Mouse (Mus musculus) regulatory T cell (primary cell): ENCODE measurements around the gene Hs6st3.

Experiments used
- in situ Hi-C: fragments of 300-600 bp; cut with MboI, MseI; formaldehyde crosslinking; loops from one replicate; pipeline ENCODE4 v1.15.1; 2025; ENCODE audit warnings: high pct_unique_total_duplicates

Gene Hs6st3

GRCm38 (mm10) chr14:119137906-119138785, at the start of gene Hs6st3:
Gene Hs6st3, plus strand, starts transcription at chr14:119138341.
- in situ Hi-C loops: no loop called here

DNA sequence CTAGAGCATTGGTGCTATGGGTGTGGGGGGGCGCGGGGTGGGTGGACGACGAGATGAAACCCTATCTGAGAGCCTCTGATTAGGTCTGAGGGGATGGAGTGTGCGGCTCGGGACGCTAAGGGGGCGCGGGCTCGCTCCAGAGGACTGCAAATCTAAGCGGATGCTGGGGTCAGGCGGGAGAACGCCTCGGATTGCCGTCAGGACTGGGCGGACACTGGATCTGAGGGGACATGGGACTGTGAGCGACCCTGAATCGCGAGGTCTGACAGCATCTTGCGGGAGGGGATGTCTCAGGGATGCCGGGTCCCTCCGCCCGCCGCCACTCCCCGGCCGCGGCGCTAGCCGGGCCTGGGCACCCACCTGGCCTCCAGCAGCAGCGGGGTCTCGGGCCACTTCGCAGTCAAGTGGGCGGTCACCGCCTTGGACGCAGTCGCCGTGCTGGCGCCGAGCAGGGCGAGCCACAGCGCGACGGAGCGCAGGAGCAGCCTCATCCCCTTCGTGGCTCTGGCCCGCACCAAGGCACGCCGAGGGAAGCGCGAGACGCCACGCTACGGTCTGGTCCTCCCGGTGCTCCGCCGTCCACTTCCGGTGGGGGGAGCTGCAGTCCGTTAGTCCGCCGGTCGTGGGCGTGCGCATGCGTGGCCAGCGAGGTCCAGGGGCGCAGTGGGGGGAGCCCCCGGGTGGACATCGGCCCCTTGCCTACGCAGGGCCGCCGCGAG, 39.1 kb upstream of the Hs6st3 start, which contains the start of gene Uggt2:
Gene Uggt2 (minus strand): TSS at position 580 of the 719 bp plus-strand sequence.
- in situ Hi-C loops: no loop called here

DNA sequence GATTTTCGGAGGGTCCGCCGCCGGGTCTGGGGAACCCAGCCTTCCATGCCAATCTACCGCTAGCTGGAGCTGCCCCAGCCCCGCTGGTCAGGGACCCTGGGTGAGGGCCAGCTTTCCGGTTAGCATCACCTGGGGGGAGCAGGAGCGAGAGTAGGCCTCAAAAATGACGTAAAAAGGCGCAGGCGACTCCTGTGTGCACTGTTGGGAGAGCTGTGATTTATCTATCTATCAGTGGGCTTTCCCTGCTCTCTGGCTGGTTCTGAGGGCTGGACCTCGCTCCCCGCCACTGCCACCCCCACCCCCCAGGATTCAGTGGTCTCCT, 38.6 kb upstream of the Hs6st3 start:
- in situ Hi-C loops: no loop called here

GRCm38 (mm10) chr14:119107591-119107990, 30.6 kb upstream of the Hs6st3 start:
- in situ Hi-C loops: no loop called here

DNA sequence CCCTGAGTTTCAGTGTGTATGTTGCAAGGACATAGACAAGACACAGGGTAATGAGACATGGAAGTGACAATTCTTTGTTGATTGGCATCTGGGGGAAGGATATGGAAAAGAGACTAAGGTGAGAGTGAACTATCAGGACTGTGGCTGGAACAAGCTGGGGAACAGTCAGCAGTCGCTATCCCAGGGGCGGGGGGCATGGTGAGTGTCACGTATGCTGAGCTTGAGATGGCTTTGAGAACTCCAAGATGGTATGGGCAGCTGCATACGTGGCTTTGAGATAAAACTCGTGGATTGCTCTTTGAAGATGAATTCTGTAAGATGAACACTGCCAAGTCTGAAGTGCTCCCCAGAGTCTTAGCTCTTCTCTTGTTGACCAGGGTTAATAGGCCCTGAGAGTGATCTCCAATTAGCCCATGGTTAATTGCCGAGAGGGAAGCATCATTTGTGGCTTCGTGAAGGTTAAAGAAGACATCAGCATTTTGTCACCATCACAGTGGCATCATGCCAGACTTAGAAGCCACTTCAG, 29.3 kb upstream of the Hs6st3 start:
- in situ Hi-C loops: no loop called here

DNA sequence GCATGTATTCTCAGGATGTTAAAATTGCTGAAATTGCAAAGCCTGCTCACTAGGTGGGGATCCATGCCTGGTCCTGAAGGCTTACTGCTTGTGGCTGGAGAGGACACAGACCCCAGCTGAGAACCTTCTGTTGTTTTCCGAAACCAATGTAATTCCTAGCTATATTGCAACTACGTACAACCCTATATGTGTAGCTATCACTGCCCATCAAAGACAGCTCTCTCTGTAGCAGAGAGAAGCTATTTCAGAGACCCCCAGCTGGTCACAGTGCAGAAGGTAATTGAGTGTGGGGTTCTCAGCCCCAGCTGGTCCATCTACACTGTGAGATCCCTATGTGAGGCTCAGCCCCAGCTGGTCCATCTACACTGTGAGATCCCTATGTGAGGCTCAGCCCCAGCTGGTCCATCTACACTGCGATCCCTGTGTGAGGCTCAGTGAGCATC, 28.3 kb upstream of the Hs6st3 start:
- in situ Hi-C loops: no loop called here

DNA sequence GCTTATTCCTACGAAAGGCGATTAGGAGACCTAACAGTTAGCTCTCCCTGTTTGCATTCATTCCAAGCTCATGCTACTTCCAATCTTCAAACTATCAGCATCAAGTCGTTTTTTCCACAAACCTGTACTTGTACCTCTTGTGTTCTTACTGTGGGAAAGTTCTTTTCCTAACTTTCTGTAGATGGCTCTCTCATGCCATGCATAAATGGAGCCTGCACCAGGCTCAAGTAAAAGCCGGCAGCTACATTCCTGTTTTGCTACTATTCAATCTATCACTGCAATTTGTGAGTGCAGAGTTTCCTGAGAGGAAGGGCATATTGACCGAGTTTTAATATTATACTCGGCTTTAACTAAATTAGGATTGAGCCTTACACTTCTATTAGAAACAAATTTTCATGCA, 25.6 kb upstream of the Hs6st3 start:
- in situ Hi-C loops: no loop called here

GRCm38 (mm10) chr14:119123582-119123981, 14.6 kb upstream of the Hs6st3 start:
- in situ Hi-C loops: no loop called here

DNA sequence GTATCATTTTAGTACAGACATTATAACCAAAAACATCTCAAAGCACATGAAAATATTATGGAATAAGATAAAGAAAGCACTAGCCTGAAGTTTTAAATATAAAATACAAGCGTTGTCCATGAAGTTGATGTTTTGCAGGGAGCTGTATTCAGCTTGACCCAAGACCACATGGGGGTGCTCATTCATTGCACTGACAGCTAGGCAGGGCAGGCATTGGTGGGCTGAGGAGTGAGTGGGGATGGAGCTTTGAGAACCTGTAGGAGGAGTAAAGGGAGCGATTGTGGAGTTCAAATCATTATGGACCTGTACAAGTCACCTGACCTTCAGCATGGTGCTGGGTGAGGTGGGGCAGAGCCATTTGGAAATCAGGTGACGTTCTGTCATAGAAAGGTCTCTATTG, 14.1 kb upstream of the Hs6st3 start:
- in situ Hi-C loops: no loop called here

DNA sequence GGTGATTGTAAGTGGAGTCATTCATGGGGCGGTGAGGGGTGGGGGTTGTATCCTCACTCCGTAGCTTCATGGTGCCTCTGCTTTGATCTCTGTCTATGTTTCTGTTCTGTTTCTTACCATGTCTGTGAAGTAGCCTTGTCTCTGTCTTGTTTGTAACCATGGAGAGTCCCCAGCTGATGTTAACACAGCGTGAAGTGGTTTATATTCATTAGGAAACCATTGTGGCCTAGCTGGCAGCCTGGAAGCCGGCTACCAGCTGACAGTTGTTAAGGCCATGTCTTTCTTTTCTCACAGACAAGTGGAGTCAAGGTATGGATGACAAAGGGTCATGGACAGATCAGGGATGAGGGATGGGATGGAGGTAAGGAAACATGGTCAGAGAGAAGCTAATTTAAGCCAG, 12.3 kb upstream of the Hs6st3 start:
- in situ Hi-C loops: no loop called here

DNA sequence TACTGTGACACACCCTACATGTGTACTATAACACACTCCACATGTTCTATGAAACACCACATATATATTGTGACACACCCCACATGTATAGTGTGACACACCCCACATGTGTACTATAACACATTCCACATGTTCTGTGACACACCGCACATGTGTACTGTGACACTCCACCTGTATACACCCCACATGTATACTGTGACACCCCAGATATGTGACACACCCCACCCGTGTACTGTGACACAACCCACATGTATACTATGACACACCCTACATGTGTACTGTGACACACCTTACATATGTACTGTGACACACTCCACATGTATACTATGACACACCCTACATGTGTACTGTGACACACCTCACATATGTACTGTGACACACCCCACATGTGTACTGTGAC, 10.8 kb upstream of the Hs6st3 start:
- in situ Hi-C loops: no loop called here

DNA sequence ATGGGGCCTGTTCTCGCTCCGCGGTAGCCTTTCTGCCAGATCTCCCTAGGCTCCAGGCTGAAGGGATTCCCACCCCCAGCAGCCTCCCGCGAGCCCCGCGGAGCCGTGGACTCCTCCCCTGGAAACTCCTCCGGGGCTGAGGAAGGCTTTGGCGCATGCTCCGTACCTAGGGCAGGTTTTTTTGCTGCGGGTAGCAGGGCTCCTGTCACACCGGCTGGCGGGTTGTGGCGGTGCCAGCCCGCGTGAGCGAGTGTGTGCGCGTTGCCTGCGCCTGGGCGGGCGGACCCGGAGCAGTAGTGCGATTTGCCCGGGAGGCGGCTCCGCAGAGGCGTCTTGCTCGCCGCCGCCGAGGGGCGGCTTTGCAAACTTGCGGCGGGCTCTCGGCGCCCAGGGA, 632 bp upstream of the Hs6st3 start:
- in situ Hi-C loops: no loop called here

DNA sequence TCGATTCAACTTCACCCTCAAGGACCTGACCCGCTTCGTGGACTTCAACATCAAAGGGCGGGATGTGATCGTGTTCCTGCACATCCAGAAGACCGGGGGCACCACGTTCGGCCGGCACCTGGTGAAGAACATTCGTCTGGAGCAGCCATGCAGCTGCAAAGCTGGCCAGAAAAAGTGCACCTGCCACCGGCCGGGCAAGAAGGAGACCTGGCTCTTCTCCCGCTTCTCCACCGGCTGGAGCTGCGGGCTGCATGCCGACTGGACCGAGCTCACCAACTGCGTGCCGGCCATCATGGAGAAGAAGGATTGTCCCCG, 602 bp downstream of the Hs6st3 start:
- in situ Hi-C loops: no loop called here

GRCm38 (mm10) chr14:119139381-119139950, 1.3 kb downstream of the Hs6st3 start:
- in situ Hi-C loops: no loop called here

DNA sequence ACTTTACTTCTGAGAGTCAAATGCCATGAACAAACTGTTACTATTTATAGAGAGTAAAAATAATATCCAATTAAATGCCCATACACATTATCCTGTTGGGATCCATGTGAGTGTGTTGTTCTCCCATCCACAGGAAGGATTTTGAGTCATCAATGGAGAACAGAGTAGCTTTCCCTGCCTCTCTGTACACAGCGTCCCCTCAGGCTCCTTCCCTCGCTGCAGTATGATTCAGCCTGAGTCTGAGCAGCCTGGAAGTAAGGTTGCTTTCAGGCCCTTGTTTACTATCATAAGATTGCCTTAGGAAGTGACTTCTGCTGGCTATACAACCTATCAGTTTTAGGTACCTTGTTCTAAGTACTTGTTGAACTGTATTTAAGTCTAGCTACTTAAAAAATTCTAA, 14.9 kb downstream of the Hs6st3 start:
- in situ Hi-C loops: no loop called here

DNA sequence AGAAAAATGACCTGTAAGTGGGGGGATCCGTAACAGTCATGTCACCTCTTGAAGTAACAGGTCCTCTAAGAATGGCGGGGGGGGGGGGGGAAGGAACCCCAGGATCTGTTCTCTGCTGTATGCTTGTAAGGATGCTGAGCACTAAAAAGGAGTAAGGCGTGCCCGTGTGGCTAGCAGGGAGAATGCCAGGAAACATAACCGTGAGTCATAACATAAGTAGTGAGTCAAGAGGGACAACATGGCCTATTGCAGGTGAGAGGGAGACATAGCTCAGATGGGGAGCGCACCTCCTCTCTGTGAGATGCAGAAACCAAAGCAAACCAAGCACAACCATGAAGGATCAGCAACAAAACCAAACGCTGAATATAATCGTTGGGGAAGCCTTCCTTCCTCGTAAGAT, 55.8 kb downstream of the Hs6st3 start:
- in situ Hi-C loops: no loop called here

GRCm38 (mm10) chr14:119203508-119203907, 65.4 kb downstream of the Hs6st3 start:
- in situ Hi-C loops: no loop called here

DNA sequence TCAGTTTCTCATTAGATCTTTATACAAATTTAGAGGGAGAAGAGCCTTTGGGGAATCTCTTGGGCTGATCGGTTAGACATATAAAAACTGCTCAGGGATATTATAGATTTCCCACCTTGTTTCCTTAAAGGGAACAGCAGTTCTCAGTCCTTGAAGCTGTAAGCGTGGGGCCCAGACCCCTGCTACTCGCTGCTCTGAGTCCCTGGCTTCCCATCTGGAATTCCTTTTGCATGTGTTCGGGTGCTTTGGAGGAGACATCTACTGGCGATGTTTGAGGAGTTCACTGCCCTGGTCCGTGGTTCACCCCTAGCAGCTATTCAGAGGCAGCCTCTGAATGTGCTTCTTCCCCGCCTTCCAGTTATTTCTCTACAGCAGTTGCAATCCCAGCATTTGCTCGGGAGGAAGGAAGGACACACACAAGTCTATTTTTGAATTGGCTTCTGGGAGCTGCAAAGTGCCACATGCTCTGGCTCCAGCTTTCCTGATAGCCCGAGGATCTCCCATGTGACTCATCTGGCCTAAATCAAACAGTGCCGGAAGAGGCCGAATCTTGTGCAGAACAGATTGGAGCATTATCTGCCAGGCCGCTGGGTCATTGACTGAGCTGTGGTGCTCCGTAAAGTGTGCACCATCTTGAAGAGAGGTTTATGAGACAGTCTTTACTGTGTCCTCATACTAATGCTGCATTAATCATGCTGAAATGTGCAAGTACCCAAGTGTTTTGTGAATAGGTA, 77.6 kb downstream of the Hs6st3 start:
- in situ Hi-C loops: no loop called here

DNA sequence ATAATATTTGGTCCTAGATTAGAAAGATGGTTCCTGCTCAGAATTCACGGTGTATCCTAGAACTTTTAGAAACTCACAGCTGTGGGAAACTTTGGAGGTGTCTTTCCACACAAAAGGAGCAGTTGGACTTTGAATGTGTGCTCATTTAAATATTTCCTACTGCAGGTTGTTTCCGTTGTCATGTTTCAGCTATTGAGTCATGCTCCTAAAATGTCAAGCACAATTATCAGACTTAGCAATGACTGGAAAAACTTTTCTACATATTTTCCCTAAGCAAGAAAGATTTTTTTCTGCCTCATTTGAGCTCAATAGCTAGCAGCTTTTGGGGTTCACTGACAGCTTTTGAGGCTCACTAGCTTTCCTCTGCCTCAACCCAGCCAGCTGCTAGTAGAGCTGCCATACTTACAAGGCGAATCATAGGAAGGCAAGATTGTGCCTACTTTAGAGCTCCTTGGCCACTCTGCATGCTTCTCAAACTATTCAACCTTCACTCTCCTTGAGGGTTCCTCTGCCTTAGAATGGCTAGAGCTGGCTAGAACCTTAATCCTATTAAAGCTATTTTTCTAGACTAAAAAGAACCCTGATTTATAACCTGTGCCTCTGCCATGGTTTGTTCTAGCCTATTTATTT, 89.7 kb downstream of the Hs6st3 start:
- in situ Hi-C loops: no loop called here

- in situ Hi-C loops: no loop called here
These were observed 95.5 kb downstream of the Hs6st3 start for GRCm38 (mm10) chr14:119233598-119233997.

GRCm38 (mm10) chr14:119247131-119247530, 109.0 kb downstream of the Hs6st3 start:
- in situ Hi-C loops: no loop called here
